Mouse (Mus musculus) erythroblast, embryonic 14.5 days (primary cell): ENCODE results near the gene Dnmt1.

Experiments
- GATA1 ChIP-seq: IDR thresholded peaks from 2 replicates; pipeline ENCODE4 v1.6.1; 2012; ENCODE audit warnings: low read length, inconsistent platforms, mixed read lengths
- TAL1 ChIP-seq: IDR thresholded peaks from 3 replicates; pipeline ENCODE4 v1.6.1; 2012; ENCODE audit warnings: low read length, inconsistent platforms, mixed read lengths

GRCm38 (mm10) chr9:20987953-20988352 lies 28.3 kb upstream of the Dnmt1 start:
- no peak for TF ChIP-seq GATA1
- TF ChIP-seq TAL1: no peak
